Mouse (Mus musculus) thymus, postnatal 0 days (tissue): ENCODE measurements around the gene Morn2. TPM values are rescaled to one million over a fixed set of nuclear protein-coding genes. Genes with fewer than 3 reads are reported as not detected.
A peak's percentile ranks its signal among the peaks of the same experiment; 100 is the strongest.
"Not testable (repeated sequence)": the region's sequence is repeated elsewhere in the genome, so short reads cannot be mapped to it uniquely, and the experiment has no call there.

Source experiments
- DNase-seq: peaks from one replicate; pipeline ENCODE4 v3.0.0-alpha.2; 2015; ENCODE audit warnings: low spot score
- polyA plus RNA-seq: library from polyadenylated mRNA; unstranded; fragments of >200 nt; fragmentation: Nextera tagmentation; extraction: Ambion mirVana; gene quantifications from 2 replicates; pipeline ENCODE4 v1.2.1, GENCODE M21; 2015

Gene Morn2
- polyA plus RNA-seq, result 14.8 and 17.6 TPM in 2 replicates

GRCm38 (mm10) chr17:80290074-80290657 lies at the start of gene Morn2, which contains the start of gene Dhx57:
Gene Morn2 (plus strand): TSS chr17:80290203.
Gene Dhx57 (minus strand): TSS chr17:80290476.
- peak; percentile 94 for DNase-seq

DNA sequence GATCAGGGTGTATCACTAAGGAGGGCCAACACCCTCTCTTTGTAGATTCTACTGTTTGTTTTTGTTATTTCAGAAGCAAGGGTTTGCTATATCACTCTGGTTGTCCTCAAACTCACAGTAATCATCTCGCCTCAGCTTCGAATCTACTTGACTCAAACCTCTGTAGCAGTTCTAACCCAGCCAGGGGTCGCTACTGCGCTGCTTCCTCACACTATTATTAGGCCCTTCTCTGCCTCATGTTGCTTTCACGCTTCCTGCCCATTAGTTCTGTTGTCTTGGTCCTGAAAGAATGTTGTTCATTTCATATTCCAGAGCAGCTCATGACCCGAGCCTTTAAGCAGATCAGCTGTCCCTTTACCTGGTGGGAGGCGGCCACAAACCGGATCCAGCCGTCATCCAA lies 48.4 kb upstream of the Morn2 start:
- no peak for DNase-seq

GRCm38 (mm10) chr17:80243116-80243515 lies 46.9 kb upstream of the Morn2 start:
- no peak for DNase-seq

DNA sequence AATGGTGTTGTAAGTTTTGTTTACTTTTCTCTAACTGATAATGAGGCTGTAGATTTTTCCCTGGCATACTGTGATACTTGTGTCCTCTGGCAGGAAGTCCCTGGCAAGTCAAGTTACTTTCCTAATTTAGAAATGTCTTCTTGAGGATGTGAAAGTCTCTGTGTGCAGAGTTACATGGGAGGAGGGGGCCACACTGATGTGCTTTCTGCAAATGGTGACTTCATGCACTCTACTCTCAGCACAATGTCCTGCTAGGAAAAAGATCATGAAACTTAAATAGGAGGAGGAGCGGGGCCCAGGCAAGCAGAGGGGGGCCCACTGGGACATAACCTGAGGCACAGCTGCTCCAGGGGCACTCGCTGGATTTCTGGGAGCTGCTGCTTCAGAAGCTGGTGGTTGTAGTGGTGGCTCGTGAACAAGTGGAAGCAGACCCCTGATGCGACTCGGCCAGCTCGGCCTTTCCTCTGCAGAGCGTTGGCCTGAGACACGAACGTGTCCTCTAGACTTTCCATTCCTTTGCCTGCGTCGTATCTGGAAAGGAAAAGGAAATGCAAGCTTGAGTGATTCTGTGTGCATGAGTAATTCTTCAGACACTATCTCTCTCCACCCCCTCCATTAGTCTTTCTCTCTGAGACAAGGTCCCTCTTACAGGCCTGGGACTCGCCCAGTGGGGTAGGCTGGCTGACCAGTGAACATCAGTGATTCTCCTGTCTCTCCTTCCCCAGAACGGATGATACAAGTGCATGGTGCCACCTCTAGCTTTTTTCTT lies 37.1 kb upstream of the Morn2 start:
- no peak for DNase-seq

DNA sequence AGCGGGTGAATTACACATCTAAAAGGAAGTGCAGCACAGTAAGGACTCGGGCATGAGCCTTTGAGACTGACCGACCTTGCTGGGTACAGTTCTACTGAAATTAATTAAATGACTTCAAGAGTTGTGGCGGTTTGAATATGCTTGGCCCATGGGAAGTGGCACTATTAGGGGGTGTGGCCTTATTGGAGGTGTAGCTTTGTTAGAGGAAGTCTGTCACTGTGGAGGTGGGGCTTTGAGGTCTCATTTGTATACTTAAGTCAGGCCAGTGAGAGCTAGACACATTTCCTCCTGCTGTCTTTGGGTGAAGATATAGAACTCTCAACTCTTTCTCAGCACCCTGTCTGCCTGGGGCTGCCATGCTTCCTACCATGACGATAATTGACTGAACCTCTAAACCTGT lies 35.6 kb upstream of the Morn2 start:
- DNase-seq, result no peak

DNA sequence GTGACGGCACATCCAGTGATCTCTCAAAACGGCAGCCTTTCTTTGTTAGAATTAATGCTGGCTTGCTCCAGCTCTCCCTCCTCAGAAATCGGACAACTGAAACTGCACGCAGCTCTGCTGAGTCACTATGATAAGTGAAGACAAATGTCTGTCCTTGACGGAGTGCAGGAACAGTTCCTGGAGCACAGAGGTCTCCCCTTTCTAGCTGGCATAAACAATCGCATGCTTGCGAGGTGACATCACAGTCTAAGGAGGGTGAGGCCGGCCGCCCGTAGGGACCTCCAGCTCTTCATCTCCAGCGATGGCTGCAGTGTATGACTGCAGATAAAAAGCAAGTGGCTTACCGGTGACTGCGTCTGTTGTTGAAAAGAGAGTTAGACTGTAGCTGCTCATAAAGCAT lies 34.8 kb upstream of the Morn2 start:
- DNase-seq, result no peak

DNA sequence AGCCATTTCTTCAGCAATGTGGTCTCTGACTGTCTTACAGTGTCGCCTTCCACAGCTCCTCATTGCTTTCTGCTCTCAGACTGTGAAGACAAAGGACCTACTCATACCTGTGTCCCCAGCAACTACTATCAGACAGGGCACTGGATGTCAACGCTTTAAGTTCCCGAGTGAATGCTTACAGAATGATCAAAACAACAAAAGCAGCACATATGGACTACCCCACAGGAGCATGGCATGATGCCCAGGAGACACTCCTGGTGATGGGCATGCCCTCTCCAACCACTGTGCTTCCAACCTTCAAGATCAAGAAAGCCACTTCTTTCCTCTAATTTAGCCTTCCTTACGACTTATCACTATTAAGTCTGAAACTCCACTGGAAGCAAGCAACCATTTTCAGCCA lies 22.9 kb upstream of the Morn2 start:
- DNase-seq, result no peak

- no peak for DNase-seq
Observed at GRCm38 (mm10) chr17:80268151-80268550, 21.9 kb upstream of the Morn2 start.

DNA sequence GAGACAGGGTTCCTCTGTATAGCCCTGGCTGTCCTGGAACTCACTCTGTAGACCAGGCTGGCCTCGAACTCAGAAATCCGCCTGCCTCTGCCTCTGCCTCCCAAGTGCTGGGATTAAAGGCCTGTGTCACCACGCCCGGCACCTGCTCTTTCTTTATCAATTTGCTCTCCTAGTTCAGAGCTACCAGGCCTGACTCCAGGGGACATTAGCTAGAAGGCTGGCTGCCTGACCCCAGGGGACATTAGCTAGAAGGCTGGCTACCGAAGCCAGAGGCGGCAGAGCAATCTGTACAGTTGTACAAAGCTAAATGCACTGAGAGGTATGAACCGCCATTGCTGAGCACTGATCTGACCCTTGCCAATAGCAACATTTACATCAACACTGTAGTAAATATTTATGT lies 19.4 kb upstream of the Morn2 start:
- not testable (repeated sequence) for DNase-seq

DNA sequence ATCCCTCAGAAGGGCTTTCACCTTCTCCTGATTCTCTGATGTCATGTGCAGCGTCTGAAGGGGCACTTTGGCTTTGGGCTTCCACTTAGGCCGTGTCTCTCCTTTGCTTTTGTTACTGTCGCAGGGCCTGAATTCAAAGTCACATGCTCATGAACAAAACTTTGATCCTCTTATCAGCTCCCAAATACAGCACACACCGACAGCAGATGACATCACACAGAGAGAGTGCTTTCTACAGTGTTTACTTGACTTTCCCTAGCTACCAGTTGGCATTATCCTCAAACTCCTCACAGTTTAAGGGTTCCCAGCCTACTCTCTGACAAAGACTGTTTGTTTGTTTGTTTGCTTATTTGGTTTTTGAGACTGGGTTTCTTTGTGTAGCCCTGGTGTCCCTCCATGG lies 11.7 kb upstream of the Morn2 start:
- DNase-seq, result no peak

DNA sequence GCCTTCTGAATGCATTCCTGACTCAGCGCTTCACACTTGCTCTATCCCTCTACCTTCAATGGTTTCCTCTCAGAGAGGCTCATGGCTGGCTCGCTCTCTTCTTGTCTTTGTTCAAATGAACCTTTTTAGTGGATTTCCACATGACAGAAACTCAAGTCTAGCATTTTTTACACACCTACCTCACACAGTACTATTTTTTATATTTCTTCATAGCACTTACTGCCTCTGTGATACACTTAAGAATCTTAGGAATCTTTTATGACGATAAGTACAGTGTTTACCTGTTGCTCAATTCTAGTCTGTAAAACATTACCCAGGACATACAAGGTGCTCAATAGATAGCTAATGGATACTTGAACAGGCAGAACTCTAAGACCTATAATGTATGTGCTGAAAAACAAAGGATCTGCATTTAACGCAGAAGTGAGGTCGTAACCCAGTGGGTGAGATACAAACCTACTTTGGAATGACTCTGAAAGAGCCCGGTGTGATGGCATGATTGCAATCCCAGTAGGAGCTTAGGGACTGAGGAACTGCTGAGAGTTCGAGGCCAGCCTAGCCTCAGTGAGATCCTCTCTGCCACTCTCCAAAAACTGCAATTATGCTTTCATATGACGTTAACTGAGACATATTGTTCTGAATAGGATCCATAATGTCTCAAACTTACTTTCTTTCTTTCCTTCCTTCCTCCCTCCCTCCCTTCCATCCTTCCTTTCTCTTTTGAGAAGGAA lies 10.5 kb upstream of the Morn2 start:
- DNase-seq, result no peak

DNA sequence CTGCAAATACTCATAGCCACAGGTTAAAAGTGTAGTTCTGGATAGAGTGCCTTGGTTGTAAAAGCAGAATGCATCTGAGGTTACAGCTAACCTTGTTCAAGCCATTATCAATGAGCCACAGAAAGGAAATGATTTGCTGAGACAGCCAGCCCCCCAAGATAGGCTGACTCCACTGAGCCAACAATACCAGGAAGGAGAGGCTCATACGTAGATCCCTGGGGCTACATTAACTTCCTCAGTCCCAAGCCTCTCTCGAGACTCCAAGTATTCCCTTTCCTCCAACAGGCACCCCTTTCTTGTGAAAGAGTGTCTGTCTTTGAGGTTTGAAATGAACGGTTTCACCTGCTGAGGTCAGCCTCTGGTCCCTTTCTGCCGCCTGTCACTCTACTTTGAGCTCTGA lies 5.6 kb upstream of the Morn2 start:
- DNase-seq, result no peak

DNA sequence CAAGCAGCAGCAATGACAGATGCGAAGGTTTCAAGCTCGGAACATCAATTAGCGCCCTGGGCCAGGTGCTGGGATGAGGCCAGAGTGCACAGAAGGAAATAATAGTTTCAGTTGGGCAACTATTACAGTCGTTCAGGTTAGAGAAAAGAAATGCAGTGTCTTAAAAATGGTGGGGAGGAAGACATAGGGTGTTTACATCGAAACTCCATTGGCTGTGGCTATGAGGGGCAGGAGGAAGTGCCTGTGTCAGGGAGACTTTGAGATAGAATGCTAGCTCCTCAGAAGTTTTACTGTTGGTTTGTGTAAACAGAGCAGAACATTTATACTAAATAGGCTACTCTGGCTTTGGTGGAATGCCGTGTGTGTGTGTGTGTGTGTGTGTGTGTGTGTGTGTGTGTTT lies 2.0 kb upstream of the Morn2 start:
- no peak for DNase-seq

- no peak for DNase-seq
Observed at GRCm38 (mm10) chr17:80289280-80290073, 526 bp upstream of the Morn2 start.

DNA sequence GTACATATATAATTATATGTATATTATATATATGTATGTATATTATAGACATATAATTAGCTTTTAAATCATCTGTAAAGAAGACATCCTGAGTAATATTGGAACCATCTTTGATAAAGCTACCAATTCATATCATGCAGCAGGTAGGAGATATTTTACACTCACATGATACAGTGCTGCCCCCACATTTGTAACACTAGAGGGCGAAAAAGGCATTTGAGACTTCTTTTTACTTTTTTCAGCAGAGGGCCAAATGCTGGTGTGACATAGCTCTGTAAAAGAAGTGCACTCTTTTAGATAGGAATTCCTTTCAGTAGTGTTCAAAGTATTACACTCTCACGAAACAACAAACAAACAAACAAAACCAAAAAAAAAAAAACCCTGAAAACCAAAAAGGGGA lies 1.1 kb downstream of the Morn2 start:
- DNase-seq, result peak; percentile 71

GRCm38 (mm10) chr17:80295258-80295657 lies 5.3 kb downstream of the Morn2 start:
- no peak for DNase-seq

DNA sequence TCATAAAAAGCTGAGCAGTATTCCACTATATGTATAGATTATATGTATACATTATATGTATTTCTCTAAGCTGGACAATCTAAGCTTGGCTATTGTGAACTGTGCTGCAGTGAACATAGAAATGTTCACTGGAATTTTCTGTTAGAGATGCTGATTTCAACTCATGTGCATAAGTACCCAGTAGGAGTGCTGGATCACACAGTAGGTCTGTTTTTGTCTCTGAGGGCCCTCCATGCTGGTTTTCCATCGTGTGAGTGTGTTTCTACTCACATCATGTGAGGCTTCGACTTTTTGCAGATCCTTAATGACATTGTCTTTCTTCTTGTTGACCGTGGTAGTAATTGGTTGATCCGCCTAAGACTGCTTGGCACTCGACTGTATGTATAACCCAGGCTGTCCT lies 8.8 kb downstream of the Morn2 start:
- DNase-seq, result no peak

GRCm38 (mm10) chr17:80307251-80307650 lies 17.2 kb downstream of the Morn2 start, which contains the start of gene Arhgef33:
Gene Arhgef33 (plus strand): TSS chr17:80307407.
- DNase-seq, result no peak

- DNase-seq, result no peak
Observed at GRCm38 (mm10) chr17:80311761-80312160, 21.8 kb downstream of the Morn2 start.

DNA sequence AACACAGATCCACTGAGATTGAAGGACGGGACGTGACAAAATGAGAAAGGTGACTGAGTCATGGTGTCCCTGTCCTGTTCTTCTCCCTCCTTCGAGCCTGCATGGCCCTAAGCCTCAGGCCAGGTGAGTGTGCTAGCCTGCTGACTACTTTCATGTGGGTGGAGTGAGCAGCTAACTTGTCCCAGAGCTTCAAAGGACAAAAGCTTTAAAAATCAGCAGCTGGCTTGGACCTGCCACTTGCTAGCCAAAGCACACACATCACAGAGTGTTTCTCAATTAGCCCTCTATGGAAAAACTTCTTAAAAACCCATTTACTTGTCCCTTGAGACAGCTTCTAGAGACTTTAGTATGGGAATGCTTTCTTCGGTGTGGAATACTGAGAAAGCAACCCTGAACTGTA lies 22.4 kb downstream of the Morn2 start:
- no peak for DNase-seq

DNA sequence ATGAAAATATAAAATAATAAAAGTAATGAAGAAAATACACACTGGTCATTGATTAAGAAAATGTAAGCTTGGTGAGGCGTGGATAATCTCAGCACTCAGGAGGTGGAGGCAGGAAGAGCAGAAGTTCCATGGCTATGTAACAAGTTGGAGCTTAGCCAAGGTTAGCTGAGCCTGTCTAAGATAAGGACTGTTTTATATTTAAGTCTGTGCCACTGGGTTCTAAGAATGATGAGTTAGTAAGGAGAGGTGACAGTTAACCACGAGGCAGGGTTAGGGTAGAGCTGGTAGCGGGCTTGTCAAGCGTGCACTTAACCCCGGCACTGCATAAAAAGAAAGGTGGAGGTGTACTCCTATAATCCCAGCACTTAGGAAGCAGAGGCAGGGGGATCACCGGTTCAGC lies 32.2 kb downstream of the Morn2 start:
- no peak for DNase-seq

- DNase-seq, result no peak
Observed at GRCm38 (mm10) chr17:80323015-80323414, 33.0 kb downstream of the Morn2 start.
